Mouse (Mus musculus) fat pad, adult 2 months (tissue): ENCODE results near the gene Plcl2.

ENCODE experiments used
- DNase-seq: peaks from one replicate; pipeline ENCODE4 v3.0.0-alpha.2; 2011; ENCODE audit warnings: low read depth, low spot score; ENCODE audit errors: extremely low read depth

Gene Plcl2

GRCm38 (mm10) chr17:50509251-50510104, at the start of gene Plcl2:
Plcl2 (plus strand) TSS chr17:50509403.
- no peak for DNase-seq

- DNase-seq, result no peak
Observed at GRCm38 (mm10) chr17:50460301-50460700, 48.9 kb upstream of the Plcl2 start.

- no peak for DNase-seq
Observed at GRCm38 (mm10) chr17:50467438-50467837, 41.8 kb upstream of the Plcl2 start.

- DNase-seq, result no peak
Observed at GRCm38 (mm10) chr17:50469126-50469525, 40.1 kb upstream of the Plcl2 start.

GRCm38 (mm10) chr17:50469543-50470431, 39.4 kb upstream of the Plcl2 start:
- no peak for DNase-seq

- DNase-seq, result no peak
Observed at GRCm38 (mm10) chr17:50470432-50471078, 38.6 kb upstream of the Plcl2 start.

- DNase-seq, result no peak
Observed at GRCm38 (mm10) chr17:50471230-50471629, 38.0 kb upstream of the Plcl2 start.

- no peak for DNase-seq
Observed at GRCm38 (mm10) chr17:50477277-50477676, 31.9 kb upstream of the Plcl2 start.

- no peak for DNase-seq
Observed at GRCm38 (mm10) chr17:50480867-50481266, 28.3 kb upstream of the Plcl2 start.

- DNase-seq, result no peak
Observed at GRCm38 (mm10) chr17:50483700-50484099, 25.5 kb upstream of the Plcl2 start.

- DNase-seq, result no peak
Observed at GRCm38 (mm10) chr17:50484981-50485380, 24.2 kb upstream of the Plcl2 start.

GRCm38 (mm10) chr17:50487058-50487618, 22.1 kb upstream of the Plcl2 start:
- DNase-seq, result no peak

GRCm38 (mm10) chr17:50487670-50488069, 21.5 kb upstream of the Plcl2 start:
- no peak for DNase-seq

- DNase-seq, result no peak
Observed at GRCm38 (mm10) chr17:50488406-50488805, 20.8 kb upstream of the Plcl2 start.

- no peak for DNase-seq
Observed at GRCm38 (mm10) chr17:50488895-50489294, 20.3 kb upstream of the Plcl2 start.

GRCm38 (mm10) chr17:50490644-50491430, 18.4 kb upstream of the Plcl2 start:
- no peak for DNase-seq

GRCm38 (mm10) chr17:50491496-50491895, 17.7 kb upstream of the Plcl2 start:
- no peak for DNase-seq

- DNase-seq, result no peak
Observed at GRCm38 (mm10) chr17:50495216-50495889, 13.8 kb upstream of the Plcl2 start.

GRCm38 (mm10) chr17:50498062-50498697, 11.0 kb upstream of the Plcl2 start:
- no peak for DNase-seq
